Mouse (Mus musculus): ENCODE measurements around the gene Ilf3.

Ilf3 gene

GRCm38 (mm10) chr9:21340411-21340810 is 27.3 kb upstream of the Ilf3 start:
- DNase-seq (ENCODE audit: low spot score in 2 of 2) = no peak

DNA sequence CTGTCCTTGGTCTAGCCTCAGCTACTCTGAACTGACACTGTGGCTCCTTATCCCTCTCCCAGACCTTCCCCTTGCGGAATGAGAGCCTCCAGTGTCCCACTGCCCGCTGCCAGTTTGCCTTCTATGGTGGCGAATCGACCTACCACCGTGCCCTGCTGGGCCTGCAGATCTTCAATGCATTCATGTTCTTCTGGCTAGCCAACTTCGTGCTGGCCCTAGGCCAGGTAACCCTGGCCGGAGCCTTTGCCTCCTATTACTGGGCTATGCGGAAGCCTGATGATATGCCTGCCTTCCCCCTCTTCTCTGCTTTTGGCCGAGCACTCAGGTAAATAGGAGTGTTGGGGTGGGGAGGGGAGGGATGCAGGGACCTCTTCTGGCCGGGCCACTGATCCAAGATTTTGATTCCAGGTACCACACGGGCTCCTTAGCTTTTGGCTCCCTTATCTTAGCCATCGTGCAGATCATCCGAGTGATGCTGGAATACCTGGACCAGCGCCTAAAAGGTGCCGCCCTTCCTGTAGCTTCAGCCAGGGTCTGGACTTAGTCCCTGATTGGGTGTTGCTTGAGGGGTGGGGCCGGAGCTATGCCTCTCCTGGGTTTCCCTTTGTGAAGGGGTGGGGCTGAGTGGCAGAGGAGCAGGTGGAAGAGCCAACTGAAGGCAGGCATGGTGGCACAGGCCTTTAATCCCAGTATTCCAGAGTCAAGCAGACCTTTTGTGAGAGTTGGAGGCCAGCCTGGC is 20.9 kb upstream of the Ilf3 start:
- DNase-seq (ENCODE audit: low spot score in 2 of 2) = no peak

- DNase-seq (ENCODE audit: low spot score in 2 of 2) = no peak
These were observed 19.5 kb upstream of the Ilf3 start for GRCm38 (mm10) chr9:21348152-21348551.

DNA sequence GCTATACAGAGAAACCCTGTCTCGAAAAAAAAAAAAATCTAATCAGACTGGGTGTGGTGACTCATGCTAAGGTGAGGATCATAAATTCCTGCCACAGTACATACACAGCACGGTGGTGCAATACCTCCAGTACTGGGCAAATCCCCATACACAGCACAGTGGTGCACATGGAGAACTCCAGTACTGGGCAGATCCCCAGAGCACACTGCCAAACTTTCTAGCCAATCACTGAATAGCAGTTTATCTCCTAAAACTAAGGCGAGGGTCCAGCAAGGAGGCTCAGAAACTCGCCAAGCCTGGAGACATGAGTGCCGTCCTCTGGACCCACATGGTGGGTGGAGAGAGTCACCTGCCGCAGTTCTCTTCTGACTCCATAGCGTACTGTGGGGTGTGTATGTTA is 16.5 kb upstream of the Ilf3 start:
- DNase-seq (ENCODE audit: low spot score in 2 of 2) = no peak

DNA sequence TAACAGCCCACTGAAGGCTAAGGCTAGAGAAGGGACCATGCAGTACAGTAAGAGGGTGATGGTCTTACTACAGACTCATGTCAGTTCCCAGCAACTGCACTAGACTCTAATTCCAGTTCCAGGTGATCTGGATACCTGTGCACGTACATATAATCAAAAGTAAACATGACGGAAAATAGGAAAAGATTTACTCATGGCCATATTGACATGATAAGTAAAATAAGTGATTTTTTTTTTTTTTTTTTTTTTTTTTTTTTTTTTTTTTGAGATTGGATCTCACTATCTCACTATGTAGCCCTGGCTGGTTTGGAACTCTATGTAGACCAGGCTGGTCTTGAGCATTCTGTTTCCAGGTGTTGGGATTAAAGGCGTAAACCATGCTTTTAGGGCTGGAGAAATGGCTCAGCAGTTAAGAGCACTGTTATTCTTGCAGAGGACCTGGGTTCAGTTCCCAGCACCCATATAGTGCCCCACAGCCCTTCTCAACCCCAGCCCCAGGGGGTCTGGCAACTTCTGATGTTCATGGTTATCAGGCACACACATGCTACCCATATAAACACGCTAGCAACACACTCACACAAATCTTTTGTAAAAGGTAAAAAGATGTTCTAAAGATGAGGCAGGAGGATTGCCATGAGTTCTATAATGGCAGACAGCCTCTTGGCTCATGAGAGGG is 15.8 kb upstream of the Ilf3 start:
- no peak for DNase-seq (ENCODE audit: low spot score in 2 of 2)

DNA sequence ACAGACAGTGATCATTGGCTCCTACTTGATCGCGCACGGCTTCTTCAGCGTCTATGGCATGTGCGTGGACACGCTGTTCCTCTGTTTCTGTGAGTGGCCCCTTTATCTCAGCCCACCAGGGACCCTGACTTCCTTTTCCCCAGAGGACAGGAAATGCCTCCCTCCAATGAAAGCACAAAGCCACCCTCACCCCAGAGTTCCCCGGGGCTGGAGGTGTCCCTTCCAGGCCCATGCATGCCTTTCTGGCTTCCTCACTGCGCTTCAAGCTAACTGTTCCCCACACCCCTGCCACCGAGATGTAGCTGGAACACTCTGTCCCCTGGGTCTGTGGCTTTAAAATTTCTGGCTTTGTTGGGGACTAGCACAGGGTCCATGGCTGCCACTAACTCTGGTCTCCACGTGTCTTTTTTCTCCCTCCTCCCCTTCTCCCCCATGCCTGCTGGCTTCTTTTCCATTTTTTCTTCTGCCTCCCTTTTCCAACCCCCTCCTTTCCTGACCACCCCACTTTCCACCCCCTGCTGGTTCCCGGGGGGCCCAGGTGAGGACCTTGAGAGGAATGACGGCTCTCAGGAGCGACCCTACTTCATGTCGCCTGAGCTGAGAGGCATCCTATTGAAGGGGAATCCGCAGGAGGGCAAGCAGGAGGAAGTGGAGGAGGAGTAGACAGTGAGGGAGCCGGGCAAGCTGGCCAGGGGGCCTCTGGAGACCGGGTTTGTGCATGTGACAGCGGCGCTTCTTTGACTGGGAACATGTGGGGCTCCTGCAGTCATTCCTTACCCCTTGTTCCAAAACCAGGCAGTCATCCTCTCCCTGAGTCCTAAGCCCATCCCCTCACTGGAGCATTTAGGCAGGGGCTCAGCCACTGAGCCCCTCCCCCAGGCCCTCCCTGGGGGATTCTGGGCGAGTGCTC is 15.0 kb upstream of the Ilf3 start:
- DNase-seq (ENCODE audit: low spot score in 2 of 2) = no peak

GRCm38 (mm10) chr9:21353373-21353686 is 14.3 kb upstream of the Ilf3 start:
- no peak for DNase-seq (ENCODE audit: low spot score in 2 of 2)

DNA sequence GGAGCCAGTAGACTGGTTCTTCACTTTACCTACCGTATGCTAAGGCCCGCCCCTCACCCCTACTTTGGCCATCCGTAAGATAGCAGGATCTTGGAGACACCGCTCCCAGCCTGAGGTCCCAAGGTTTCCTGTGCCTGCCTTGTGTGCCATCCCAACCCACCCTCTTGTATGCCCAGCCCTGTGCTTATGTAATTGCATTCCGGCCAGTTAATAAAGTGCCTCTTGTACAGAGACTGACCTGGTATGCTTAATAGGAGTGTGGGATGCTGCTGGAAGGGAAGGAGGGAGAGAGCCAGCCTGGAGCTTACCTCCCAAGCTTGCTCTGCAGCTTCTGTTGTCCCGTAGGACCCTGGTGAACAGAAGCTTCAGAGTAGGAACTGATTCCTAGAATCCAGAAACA is 12.9 kb upstream of the Ilf3 start:
- DNase-seq (ENCODE audit: low spot score in 2 of 2) = no peak

DNA sequence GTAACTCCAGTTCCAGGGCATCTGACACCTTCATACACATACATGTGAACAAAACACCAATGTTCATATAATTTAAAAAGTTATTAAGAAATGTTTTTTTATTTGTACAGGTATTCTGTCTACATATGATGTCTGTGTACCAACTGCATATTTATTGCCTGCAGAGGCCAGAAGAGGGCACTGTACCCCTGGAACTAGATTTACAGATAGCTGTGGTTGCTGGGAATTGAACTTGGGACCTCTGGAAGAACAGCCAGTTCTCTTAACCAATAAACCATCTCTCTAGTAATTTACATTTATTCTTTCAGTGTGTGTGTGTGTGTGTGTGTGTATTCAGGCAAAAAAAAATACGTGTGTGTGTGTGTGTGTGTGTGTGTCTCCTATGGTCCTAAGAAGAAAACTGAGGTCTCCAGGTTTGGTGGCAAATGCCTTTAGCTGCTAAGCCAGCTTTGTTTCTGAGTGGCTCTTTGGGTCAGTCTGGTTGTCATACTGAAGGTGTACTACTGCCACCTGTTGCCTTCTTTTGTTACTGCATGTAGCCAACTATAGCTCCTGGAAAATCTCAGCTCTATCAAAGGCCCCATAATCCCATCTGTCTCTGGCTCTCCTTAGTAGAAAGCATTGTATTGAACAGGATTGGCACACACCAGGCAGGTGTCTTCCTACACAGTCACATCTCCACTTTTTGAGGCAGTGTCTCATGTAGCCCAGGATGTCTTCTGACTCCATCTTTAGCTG is 10.5 kb upstream of the Ilf3 start:
- DNase-seq (ENCODE audit: low spot score in 2 of 2) = peak; percentile 71 to 80

DNA sequence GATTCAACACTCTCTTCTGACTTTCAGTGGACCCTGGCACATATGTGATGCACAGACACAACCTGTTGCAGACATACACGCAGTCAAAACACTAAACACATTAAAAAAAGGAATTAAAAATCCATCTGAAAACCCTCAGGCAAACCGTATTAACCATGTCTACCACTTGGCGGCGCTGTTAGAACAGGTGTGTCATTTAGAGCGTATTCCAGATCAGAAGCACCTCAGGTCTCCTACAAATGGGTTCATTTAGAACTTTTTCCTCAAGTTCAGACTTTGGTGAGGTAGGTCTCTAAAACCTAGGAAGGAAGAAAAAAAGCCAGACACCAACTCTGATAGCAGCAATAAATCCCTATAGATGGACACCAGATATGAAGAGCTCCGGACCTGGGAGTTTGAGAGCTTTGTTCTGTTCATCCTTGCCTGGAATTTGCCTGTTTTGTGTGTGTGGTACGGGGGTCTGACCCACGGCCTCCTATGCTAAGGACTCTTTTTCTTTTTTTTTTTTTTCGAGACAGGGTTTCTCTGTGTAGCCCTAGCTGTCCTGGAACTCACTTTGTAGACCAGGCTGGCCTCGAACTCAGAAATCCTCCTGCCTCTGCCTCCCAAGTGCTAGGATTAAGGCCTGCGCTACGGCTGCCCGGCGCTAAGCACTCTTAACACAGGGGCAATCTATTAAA is 990 bp upstream of the Ilf3 start:
- DNase-seq (ENCODE audit: low spot score in 2 of 2) = peak; percentile 76

DNA sequence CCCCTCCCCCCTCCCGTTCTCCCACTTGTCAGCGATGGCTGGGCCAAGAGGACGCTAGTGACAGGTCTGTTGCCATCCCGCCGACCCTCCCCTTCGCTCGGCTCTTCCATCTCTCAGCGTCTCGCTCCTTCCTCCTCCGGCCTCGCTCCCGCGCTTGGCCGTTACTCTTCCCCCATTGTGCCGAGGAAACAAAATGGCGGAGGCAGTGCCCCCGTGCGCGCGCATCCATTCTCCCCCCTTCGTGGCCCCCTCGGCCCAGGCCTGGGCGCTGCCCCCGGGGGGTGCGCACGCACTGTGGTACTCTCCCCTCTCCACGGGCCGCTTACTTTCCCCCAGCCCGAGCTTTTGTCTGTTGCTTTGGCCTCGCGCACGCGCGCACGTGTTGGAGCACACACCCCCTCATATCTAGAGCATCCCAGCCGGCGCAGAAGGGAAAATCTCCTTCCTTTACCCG is 487 bp downstream of the Ilf3 start:
- DNase-seq (ENCODE audit: low spot score in 2 of 2) = peak; percentile 62 to 72

- DNase-seq (ENCODE audit: low spot score in 2 of 2) = no peak
These were observed 1.4 kb downstream of the Ilf3 start for GRCm38 (mm10) chr9:21369080-21369479.

- DNase-seq (ENCODE audit: low spot score in 2 of 2) = no peak
These were observed 3.2 kb downstream of the Ilf3 start for GRCm38 (mm10) chr9:21370876-21371275.

GRCm38 (mm10) chr9:21372508-21372907 is 4.8 kb downstream of the Ilf3 start:
- DNase-seq (ENCODE audit: low spot score in 2 of 2) = no peak

- no peak for DNase-seq (ENCODE audit: low spot score in 2 of 2)
These were observed 11.5 kb downstream of the Ilf3 start for GRCm38 (mm10) chr9:21379195-21379594.

- no peak for DNase-seq (ENCODE audit: low spot score in 2 of 2)
These were observed 13.2 kb downstream of the Ilf3 start for GRCm38 (mm10) chr9:21380868-21381267.

GRCm38 (mm10) chr9:21383966-21384365 is 16.3 kb downstream of the Ilf3 start:
- no peak for DNase-seq (ENCODE audit: low spot score in 2 of 2)

- no peak for DNase-seq (ENCODE audit: low spot score in 2 of 2)
These were observed 25.0 kb downstream of the Ilf3 start for GRCm38 (mm10) chr9:21392646-21393175.

- no peak for DNase-seq (ENCODE audit: low spot score in 2 of 2)
These were observed 28.0 kb downstream of the Ilf3 start for GRCm38 (mm10) chr9:21395692-21396091.

GRCm38 (mm10) chr9:21397170-21397569 is 29.5 kb downstream of the Ilf3 start:
- no peak for DNase-seq (ENCODE audit: low spot score in 2 of 2)

GRCm38 (mm10) chr9:21401042-21401441 is 33.4 kb downstream of the Ilf3 start:
- no peak for DNase-seq (ENCODE audit: low spot score in 2 of 2)

Data from right cerebral cortex, adult 2 months (tissue).